Mouse (Mus musculus): ENCODE data around the gene Notch2.
A peak's percentile ranks its signal among the peaks of the same experiment; 100 is the strongest.

Notch2 gene

GRCm38 (mm10) chr3:98050492-98051406 lies 37.4 kb downstream of the Notch2 start:
- DNase-seq (ENCODE audit: inconsistent ontology term) = no peak

- no peak for DNase-seq (ENCODE audit: inconsistent ontology term)
Observed at GRCm38 (mm10) chr3:98051407-98051968, 38.2 kb downstream of the Notch2 start.

GRCm38 (mm10) chr3:98052507-98053430 lies 39.4 kb downstream of the Notch2 start:
- no peak for DNase-seq (ENCODE audit: inconsistent ontology term)

GRCm38 (mm10) chr3:98053817-98054216 lies 40.5 kb downstream of the Notch2 start:
- no peak for DNase-seq (ENCODE audit: inconsistent ontology term)

GRCm38 (mm10) chr3:98054334-98055007 lies 41.1 kb downstream of the Notch2 start:
- DNase-seq (ENCODE audit: inconsistent ontology term) = no peak

GRCm38 (mm10) chr3:98055008-98055345 lies 41.6 kb downstream of the Notch2 start:
- DNase-seq (ENCODE audit: inconsistent ontology term) = peak; percentile 89

- no peak for DNase-seq (ENCODE audit: inconsistent ontology term)
Observed at GRCm38 (mm10) chr3:98055808-98056728, 42.7 kb downstream of the Notch2 start.

- DNase-seq (ENCODE audit: inconsistent ontology term) = peak; percentile 51
Observed at GRCm38 (mm10) chr3:98056956-98057365, 43.6 kb downstream of the Notch2 start.

GRCm38 (mm10) chr3:98059076-98059475 lies 45.7 kb downstream of the Notch2 start:
- DNase-seq (ENCODE audit: inconsistent ontology term) = no peak

- DNase-seq (ENCODE audit: inconsistent ontology term) = no peak
Observed at GRCm38 (mm10) chr3:98060981-98061660, 47.8 kb downstream of the Notch2 start.

GRCm38 (mm10) chr3:98061661-98062330 lies 48.5 kb downstream of the Notch2 start:
- no peak for DNase-seq (ENCODE audit: inconsistent ontology term)

- no peak for DNase-seq (ENCODE audit: inconsistent ontology term)
Observed at GRCm38 (mm10) chr3:98062591-98063185, 49.4 kb downstream of the Notch2 start.

- peak; percentile 94 for DNase-seq (ENCODE audit: inconsistent ontology term)
Observed at GRCm38 (mm10) chr3:98063186-98063771, 50.0 kb downstream of the Notch2 start.

- DNase-seq (ENCODE audit: inconsistent ontology term) = no peak
Observed at GRCm38 (mm10) chr3:98063833-98064232, 50.5 kb downstream of the Notch2 start.

GRCm38 (mm10) chr3:98065004-98065403 lies 51.7 kb downstream of the Notch2 start:
- DNase-seq (ENCODE audit: inconsistent ontology term) = no peak

- no peak for DNase-seq (ENCODE audit: inconsistent ontology term)
Observed at GRCm38 (mm10) chr3:98066434-98066833, 53.1 kb downstream of the Notch2 start.

- peak; percentile 84 for DNase-seq (ENCODE audit: inconsistent ontology term)
Observed at GRCm38 (mm10) chr3:98067413-98067812, 54.1 kb downstream of the Notch2 start.

- no peak for DNase-seq (ENCODE audit: inconsistent ontology term)
Observed at GRCm38 (mm10) chr3:98067852-98068491, 54.6 kb downstream of the Notch2 start.
